Mouse (Mus musculus): ENCODE results near the gene March4. TPM values are rescaled to one million over a fixed set of nuclear protein-coding genes. Genes with fewer than 3 reads are reported as not detected.

The March4 gene
- total RNA-seq, 2 experiments from 2014 or later = not detected

DNA sequence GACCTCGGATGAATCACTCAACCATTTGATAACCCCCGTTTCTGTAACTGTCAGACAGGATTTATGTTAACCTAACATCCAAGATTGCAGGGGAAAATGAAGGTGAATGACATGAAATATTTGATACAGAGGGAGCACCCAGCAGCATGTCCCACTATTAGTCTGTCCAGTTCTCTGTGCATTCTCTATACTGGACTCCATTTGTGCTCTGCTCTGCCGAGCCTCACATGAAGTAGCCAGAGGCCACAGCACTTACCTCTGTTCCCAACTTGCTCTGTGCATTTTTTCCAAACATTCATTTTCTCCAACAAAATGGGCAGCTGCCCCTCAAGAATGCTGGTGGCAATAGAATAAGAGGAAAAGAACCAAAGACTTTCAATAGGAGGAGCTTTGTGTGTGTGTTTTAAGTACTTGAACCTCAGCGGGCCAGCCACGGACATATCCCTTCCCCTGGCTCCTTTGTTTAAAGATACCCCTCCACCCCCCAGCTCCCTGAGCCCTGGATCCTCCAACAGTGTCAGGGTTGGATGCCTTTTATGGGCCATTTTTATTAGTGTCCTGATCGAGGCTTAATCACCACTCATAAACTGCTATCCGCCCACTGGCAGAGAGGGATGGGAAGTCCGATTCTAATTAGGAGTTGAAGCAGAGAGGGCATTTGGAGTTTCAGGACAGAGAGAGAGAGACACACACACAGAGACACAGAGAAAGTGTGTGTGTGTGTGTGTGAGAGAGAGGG is 135.2 kb downstream of the March4 start:
- ATAC-seq (ENCODE audit: poor library complexity, severe bottlenecking) = no peak

DNA sequence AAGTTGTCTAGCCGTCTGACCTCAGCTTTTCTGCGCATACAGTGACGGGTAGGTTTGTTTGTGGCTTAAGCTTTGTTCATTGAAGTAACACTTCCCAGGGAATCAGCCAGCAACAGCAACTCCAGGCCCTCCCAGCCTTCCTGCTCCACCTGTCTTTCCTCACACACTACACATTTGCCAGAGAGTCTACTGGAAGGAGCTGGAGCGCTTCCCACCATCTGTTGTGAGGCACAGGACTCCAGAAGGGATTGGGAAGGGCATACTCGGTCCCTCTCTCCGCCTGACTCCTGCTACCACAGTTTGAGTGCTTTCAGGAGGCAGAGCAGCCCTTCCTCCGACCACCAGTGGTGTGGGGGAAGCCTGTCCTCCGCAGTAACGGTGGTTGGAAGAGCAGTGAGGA is 136.1 kb downstream of the March4 start:
- no peak for ATAC-seq (ENCODE audit: poor library complexity, severe bottlenecking)

DNA sequence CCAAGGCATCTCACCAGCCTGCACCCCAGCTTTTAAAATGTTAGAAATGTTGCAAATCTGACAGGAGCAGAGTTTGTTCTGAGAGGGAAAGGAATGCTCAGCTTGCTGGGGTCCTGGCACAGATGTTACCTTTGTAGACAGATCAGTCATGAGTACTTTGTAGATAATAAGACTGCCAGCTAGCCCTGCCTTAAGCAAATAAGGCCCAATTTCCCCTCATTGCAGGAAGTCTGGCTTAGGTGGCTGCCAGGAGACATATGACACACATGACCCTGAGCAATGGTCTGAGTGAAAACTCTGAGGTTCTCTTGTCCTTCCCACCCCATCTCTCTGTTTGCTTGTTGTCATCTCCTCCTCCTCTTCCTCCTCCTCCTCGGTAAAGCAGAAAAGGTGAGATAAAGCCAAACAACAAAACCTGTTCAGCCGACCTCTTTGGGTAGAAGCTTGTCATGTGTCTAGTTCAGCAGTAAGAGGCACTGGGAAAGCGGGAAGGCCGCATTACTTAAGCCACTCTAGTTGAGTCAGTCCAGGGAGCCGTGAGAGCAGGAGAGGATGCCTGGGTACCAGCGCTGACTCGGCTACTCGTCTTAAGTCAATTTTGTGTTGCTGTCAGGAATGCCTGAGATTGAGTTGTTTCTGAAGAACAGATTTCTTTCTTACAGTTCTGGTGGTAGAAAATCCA is 136.9 kb downstream of the March4 start:
- no peak for ATAC-seq (ENCODE audit: poor library complexity, severe bottlenecking)

DNA sequence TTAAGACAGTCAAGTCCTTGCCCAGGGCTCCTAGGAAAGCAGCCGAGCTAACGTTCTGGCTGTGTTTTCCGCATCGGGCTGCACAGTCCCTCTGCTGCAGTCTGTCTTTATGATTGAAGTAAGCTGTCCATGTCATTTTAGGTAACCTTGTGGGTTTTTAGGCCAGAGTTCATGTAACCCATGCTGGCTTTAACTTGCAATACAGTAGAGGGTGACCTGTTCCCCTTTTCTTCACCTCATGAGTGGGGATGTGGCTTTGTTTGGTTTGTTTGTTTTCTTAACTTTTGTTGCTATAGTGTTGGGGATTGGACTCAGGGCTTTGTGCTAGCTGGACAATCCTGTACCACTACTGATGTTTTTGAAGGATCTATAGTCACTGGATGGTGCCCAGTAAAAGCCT is 146.3 kb downstream of the March4 start:
- peak; percentile 85 for ATAC-seq (ENCODE audit: poor library complexity, severe bottlenecking)

DNA sequence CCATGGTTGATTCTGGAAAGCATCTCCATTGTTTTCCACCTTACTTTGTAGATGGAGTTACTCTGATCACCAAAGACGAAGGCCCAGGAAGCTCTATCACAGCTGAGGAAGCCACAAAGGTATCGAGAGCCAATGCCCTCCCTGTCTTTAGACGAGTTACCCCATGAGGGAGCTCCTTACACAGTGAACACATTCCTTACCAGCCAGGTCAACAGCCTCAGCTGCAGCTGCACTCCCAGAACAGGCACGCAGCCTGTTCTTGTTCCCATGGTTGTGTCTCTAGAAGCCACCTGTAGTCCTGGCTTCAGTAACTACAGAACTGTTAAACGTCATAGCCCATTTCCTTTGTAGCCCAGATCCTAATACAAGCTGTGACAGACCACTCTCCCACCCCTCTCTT is 153.1 kb downstream of the March4 start:
- ATAC-seq (ENCODE audit: poor library complexity, severe bottlenecking) = no peak

DNA sequence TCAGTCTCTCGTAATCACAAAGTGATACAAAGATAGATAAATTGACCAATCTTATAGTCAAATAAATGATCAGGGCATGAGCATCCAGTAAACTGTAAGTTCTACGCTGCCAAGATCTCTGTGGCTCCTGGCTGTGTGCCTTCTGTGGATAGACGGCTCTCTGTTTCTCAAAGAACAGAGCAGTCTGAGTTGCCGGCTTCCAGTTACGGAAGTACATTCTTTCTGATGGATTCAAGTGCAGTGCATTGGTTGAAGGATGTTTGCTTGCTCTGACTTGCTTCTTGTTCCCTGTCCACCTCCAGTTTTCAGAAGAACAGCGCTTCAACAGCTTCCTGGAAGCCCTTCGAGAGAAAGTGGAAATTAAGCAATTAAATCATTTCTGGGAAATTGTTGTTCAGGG is 153.7 kb downstream of the March4 start:
- no peak for ATAC-seq (ENCODE audit: poor library complexity, severe bottlenecking)

DNA sequence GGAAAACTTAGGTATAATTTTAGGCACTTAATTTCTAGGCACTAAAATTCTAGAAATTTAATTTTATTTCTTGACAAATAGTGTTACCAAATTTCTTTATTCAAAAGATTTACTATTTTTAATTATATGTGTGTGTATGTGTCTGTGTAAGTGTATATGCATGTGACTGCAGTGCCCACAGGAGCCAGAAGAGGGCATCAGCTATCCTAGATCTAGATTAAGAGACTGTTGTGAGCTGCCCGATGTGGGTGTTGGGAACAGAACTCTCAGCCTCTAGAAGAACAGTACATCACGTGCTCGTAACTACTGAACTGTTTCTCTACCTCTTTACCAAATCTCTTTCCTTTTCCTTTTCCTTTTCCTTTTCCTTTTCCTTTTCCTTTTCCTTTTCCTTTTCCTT is 156.2 kb downstream of the March4 start:
- ATAC-seq (ENCODE audit: poor library complexity, severe bottlenecking) = no peak

DNA sequence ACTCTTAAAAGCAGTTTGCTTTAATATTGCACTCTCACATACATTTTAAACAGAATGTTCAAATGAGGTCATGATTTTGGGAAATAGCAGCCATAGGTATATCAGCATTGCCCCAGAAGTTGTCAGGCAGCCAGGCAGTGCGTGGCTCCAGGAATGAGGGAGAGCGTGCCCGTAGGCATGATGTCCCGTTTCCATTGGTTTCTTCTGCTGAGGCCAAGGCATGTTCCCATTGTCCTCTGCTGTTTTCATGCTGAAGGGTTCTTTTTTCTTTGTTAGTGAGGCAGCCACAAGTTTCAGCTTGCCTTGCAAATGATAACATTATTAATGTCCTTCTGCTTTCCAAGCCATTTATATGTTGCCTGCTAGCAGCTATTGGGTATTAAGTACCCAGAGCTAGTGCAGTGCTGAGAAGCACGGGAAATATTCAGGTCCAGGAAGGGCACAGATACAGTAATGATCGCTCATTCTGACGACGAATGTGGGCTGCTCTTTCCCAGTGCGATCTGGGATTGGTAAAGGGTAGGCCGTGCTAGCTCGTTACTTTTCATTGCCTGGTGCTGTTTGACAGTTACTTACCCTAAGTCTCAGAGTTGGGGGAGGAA is 156.9 kb downstream of the March4 start:
- ATAC-seq (ENCODE audit: poor library complexity, severe bottlenecking) = no peak

DNA sequence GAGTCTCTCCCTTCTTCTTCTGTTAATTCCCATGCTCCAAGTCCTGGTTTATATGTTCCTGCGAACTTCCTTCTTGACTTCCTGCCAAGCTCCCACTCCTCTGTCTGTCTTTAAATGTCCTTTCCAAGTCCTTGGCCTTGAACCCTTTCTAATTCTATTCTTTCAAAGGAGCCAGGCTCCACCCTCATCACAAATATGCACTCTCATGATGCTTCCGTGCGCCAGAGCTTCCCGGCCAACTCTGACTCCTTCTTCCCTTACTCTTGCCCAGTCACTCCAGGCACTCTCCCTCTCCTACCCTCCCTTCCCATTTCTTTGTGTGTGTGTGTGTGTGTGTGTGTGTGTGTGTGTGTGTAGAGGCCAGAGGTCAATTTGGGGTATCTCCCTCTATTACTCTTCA is 158.6 kb downstream of the March4 start:
- ATAC-seq (ENCODE audit: poor library complexity, severe bottlenecking) = no peak

Other genes with a start within 250 kb of the March4 start
- 0.31 and 0.50 TPM in 2 replicates for gene Xrcc5, start 229.5 kb downstream of the March4 start, total RNA-seq (2015)
- gene Xrcc5, start 229.5 kb downstream of the March4 start, total RNA-seq (2017) = 0.77 and 2.9 TPM in 2 replicates
- gene Smarcal1, start 46.3 kb upstream of the March4 start, total RNA-seq (2015) = 16.3 and 18.0 TPM in 2 replicates
- gene Smarcal1, start 46.3 kb upstream of the March4 start, total RNA-seq (2017) = 15.3 and 18.6 TPM in 2 replicates
- not detected in 2 replicates for gene Ankar, start 163.6 kb upstream of the March4 start, total RNA-seq (2015)
- gene Ankar, start 163.6 kb upstream of the March4 start, total RNA-seq (2017) = not detected in 2 replicates
- gene Rpl37a, start 174.4 kb upstream of the March4 start, total RNA-seq (2015) = 1,007 and 1,017 TPM in 2 replicates
- gene Rpl37a, start 174.4 kb upstream of the March4 start, total RNA-seq (2017) = 343 and 384 TPM in 2 replicates